Comparison of ENCODE assay signal across 8 mouse cellular contexts in genomic region chr5:137107024-137107423, GRCm38 (mm10). TPM values are rescaled to one million over a fixed set of nuclear protein-coding genes. Genes with fewer than 3 reads are reported as not detected.
A peak's percentile ranks its signal among the peaks of the same experiment; 100 is the strongest.
DNase-seq lines count a peak whose midpoint lies in the region; ATAC-seq and TF ChIP-seq lines count a peak whose summit lies in the region.

No protein-coding gene starts in this region.

- ATAC-seq in cerebellum, adult (ENCODE audit: insufficient number of reproducible peaks, low FRiP score, low TSS enrichment), result no peak
- ATAC-seq in hindbrain, postnatal 0 days, result peak; percentile 54
- ATAC-seq in midbrain, embryonic 11.5 days (ENCODE audit: low FRiP score), result 0 out of 2 replicates have a peak, but pooled peaks have one; percentile 38

- peak; percentile 93 for TF ChIP-seq CTCF in hindbrain, postnatal 0 days (IDR thresholded peaks at IDR 0.05; ENCODE audit: low read depth)
- peak; percentile 44; the same call in 1 of the 2 replicates for TF ChIP-seq CTCF in spleen, adult 2 months (IDR thresholded peaks at IDR 0.05; ENCODE audit: extremely low read depth, insufficient read depth, insufficient read length, insufficient replicate concordance)

- H3K4me1 ChIP-seq in hindbrain, postnatal 0 days (ENCODE audit: insufficient read depth, low read length), result peaks cover 3% of the 10 kb centered on the region; the same call in 1 of the 2 replicates
- H3K4me1 ChIP-seq in midbrain, embryonic 11.5 days (ENCODE audit: control insufficient read depth, insufficient read depth, low read length), result no peaks in the 10 kb centered on the region
- H3K4me1 ChIP-seq in spleen, adult 2 months (ENCODE audit: control insufficient read depth, insufficient read depth, insufficient read length), result 0 out of 2 replicates have a peak, but pooled peaks cover 3% of the 10 kb centered on the region

- TF ChIP-seq POLR2A in spleen, adult 2 months (IDR thresholded peaks at IDR 0.05; ENCODE audit: low read depth, low read length), result no peak

- H3K9ac ChIP-seq in hindbrain, postnatal 0 days (replicated peaks; ENCODE audit: low read length), result no peak overlapping the region
- no peak overlapping the region for H3K9ac ChIP-seq in midbrain, embryonic 11.5 days (ENCODE audit: low read length)

- no peaks in the 10 kb centered on the region for H3K36me3 ChIP-seq in hindbrain, postnatal 0 days (ENCODE audit: insufficient read depth, low read length)
- H3K36me3 ChIP-seq in midbrain, embryonic 11.5 days (ENCODE audit: control insufficient read depth, insufficient read depth, low read length), result no peaks in the 10 kb centered on the region
- H3K36me3 ChIP-seq in spleen, adult 2 months (ENCODE audit: control insufficient read depth, insufficient read depth, low read length), result no peaks in the 10 kb centered on the region; the same call in 1 of the 2 replicates

- H3K9me3 ChIP-seq in hindbrain, postnatal 0 days (ENCODE audit: low read length), result no peaks in the 10 kb centered on the region
- H3K9me3 ChIP-seq in midbrain, embryonic 11.5 days (ENCODE audit: control insufficient read depth, low read length), result no peaks in the 10 kb centered on the region

- H3K27ac ChIP-seq in hindbrain, postnatal 0 days, result no peak overlapping the region
- no peak overlapping the region for H3K27ac ChIP-seq in midbrain, embryonic 11.5 days (ENCODE audit: low read depth, low read length)
- no peak overlapping the region for H3K27ac ChIP-seq in spleen, adult 2 months (ENCODE audit: insufficient read depth, low read length)

- DNase-seq in cerebellum, adult 11 months, result peak; percentile 70
- peak; percentile 85 to 93 for DNase-seq in cerebellum, postnatal 36 days
- peak; percentile 86 for DNase-seq in gastrocnemius, adult 18-20 months (ENCODE audit: low spot score)
- peak; percentile 93 for DNase-seq in hindbrain, postnatal 0 days (ENCODE audit: low spot score)
- DNase-seq in left cerebral cortex, postnatal 14 days (ENCODE audit: low spot score in 2 of 2), result peak; percentile 88 to 91
- peak; percentile 97 for DNase-seq in midbrain, embryonic 11.5 days (ENCODE audit: low spot score, missing footprints)
- DNase-seq in spleen, adult 2 months (ENCODE audit: low read depth in 1 of 2, low spot score in 2 of 2), result peak; percentile 41 to 58

- H3K4me2 ChIP-seq in hindbrain, postnatal 0 days (ENCODE audit: low read depth, low read length), result peak overlapping the region; percentile 31; the same call in 1 of the 2 replicates
- H3K4me2 ChIP-seq in midbrain, embryonic 11.5 days, result no peak overlapping the region

- intact Hi-C loops in left cerebral cortex, postnatal 14 days (cut with DNase I), result loop anchor here (2.0 to 10.0 kb wide), 3 partner anchors 44 to 312 kb away; no protein-coding TSS in a partner anchor

- WGBS in hindbrain, postnatal 0 days, result 3% methylated on average over 6 of the region's 6 CpGs
- WGBS in midbrain, embryonic 11.5 days, result 8% methylated on average over 6 of the region's 6 CpGs
- WGBS in spleen, adult 2 months, result 30% methylated on average over 6 of the region's 6 CpGs

- H3K27me3 ChIP-seq in hindbrain, postnatal 0 days (ENCODE audit: insufficient read depth, low read length), result no peaks in the 10 kb centered on the region
- H3K27me3 ChIP-seq in midbrain, embryonic 11.5 days (ENCODE audit: control insufficient read depth, insufficient read depth, low read length), result no peaks in the 10 kb centered on the region
- H3K27me3 ChIP-seq in spleen, adult 2 months (ENCODE audit: control insufficient read depth, insufficient read depth, low read length), result no peaks in the 10 kb centered on the region

- no peak overlapping the region for H3K4me3 ChIP-seq in hindbrain, postnatal 0 days (ENCODE audit: low read length)
- no peak overlapping the region for H3K4me3 ChIP-seq in midbrain, embryonic 11.5 days (ENCODE audit: low read depth, low read length)
- no peak overlapping the region for H3K4me3 ChIP-seq in spleen, adult 2 months (ENCODE audit: extremely low read depth, insufficient read depth, insufficient read length)

RNA-seq across cellular contexts. Expression of gene Trim56, which starts 9.0 kb away (rescaled TPM):
- total RNA-seq in gastrocnemius, adult 18-20 months (2021), result 1 to 10 TPM; 7.4 to 8.0 TPM
- total RNA-seq in hindbrain, postnatal 0 days (2014; rRNA removed), result 3.7 and 7.2 TPM in 2 replicates
- polyA plus RNA-seq in hindbrain, postnatal 0 days (2015; fragmentation: Nextera tagmentation; extraction: Ambion mirVana), result 2.6 and 3.1 TPM in 2 replicates
- total RNA-seq in left cerebral cortex, postnatal 14 days (2021), result 1 to 10 TPM; 3.3 to 3.7 TPM
- 4.5 and 4.8 TPM in 2 replicates for polyA plus RNA-seq in midbrain, embryonic 11.5 days (2014; fragmentation: Nextera tagmentation; extraction: Ambion mirVana)
- polyA plus RNA-seq in spleen, adult 2 months (2012; rRNA removed), result 26.6 and 28.6 TPM in 2 replicates

RNA-seq across cellular contexts. Expression of gene Serpine1, which starts 35.0 kb away (rescaled TPM):
- total RNA-seq in gastrocnemius, adult 18-20 months (2021), result 1 to 10 TPM; 4.9 to 5.5 TPM
- 3.0 and 3.5 TPM in 2 replicates for total RNA-seq in hindbrain, postnatal 0 days (2014; rRNA removed)
- 0.10 and 0.25 TPM in 2 replicates for polyA plus RNA-seq in hindbrain, postnatal 0 days (2015; fragmentation: Nextera tagmentation; extraction: Ambion mirVana)
- total RNA-seq in left cerebral cortex, postnatal 14 days (2021), result 1 to 10 TPM in 1 of 2 experiments, under 1 TPM in 1; 0.76 to 1.3 TPM
- polyA plus RNA-seq in midbrain, embryonic 11.5 days (2014; fragmentation: Nextera tagmentation; extraction: Ambion mirVana), result not detected in 2 replicates
- polyA plus RNA-seq in spleen, adult 2 months (2012; rRNA removed), result 1.6 and 2.1 TPM in 2 replicates

RNA-seq across cellular contexts. Expression of gene Muc3, which starts 42.1 kb away (rescaled TPM):
- total RNA-seq in gastrocnemius, adult 18-20 months (2021), result not detected
- total RNA-seq in hindbrain, postnatal 0 days (2014; rRNA removed), result not detected in 2 replicates
- not detected in 2 replicates for polyA plus RNA-seq in hindbrain, postnatal 0 days (2015; fragmentation: Nextera tagmentation; extraction: Ambion mirVana)
- total RNA-seq in left cerebral cortex, postnatal 14 days (2021), result not detected
- not detected in 2 replicates for polyA plus RNA-seq in midbrain, embryonic 11.5 days (2014; fragmentation: Nextera tagmentation; extraction: Ambion mirVana)
- polyA plus RNA-seq in spleen, adult 2 months (2012; rRNA removed), result 0.07 TPM in 1 of 2 replicates, not detected in the other
